Mouse (Mus musculus): ENCODE results near the gene Palm3. TPM values are rescaled to one million over a fixed set of nuclear protein-coding genes. Genes with fewer than 3 reads are reported as not detected.

The Palm3 gene
- polyA plus RNA-seq, 1 experiment: 2.7 TPM

DNA sequence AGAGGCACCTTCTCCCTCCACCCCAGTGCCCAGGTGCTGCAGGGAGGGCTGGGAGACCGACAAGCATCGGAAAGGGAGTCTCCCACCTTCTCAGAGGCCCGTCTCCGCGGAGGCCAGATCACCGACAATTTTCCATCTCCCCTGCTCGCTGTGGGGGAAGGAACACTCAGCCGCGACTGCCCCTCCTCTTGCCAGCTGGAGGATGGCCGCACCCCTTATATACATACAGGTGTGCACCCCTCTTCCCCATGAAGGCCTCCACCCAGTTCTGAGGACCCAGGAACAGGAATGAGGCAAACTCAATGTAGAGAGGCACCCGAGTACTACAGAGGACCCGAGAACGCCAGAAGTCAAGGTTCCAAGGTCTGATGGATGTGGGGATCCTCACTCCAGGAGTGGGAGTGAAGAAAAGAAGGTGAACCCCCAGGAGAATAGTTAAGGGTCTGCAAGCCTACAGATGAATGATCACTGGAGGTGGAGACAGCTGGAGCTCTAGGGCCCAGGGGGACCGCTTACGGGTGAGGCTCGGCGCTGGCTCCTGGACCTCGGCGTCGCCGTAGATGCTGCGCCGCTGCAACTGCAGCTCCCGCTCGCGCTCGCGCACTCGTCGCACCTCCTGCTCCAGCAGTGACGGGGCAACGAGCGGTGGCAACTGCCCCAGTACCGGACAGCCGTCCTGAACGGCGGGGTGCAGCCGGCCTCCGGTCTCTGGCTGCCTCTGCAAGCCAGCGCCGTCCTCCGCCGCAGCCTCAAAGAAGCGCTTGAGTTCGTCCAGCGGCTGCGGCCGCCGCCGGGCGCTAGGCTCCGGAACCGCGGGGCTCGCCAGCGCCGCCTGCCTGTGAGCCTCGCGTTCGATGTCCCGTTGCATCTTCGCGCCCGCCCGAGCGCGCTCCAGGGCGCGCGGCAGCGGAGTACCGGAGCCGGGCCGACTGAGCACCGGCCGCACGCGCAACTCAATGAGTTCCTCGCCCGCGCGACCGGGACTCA lies 10.4 kb upstream of the Palm3 start:
- Histone ChIP-seq H3K4me3 (replicated peaks; ENCODE audit: control insufficient read depth, low read depth, low read length) (peak overlapping the region; percentile 44), H3K27ac (ENCODE audit: control insufficient read depth, insufficient read depth, low read depth, low read length, poor library complexity) (no peak overlapping the region; the same call in 1 of the 2 replicates), H3K4me1 (ENCODE audit: control insufficient read depth, insufficient read depth, low read length) (no peaks in the 10 kb centered on the region)
- WGBS: 3% methylated on average over 83 of the region's 83 CpGs
- TF ChIP-seq CTCF (IDR thresholded peaks at IDR 0.05; ENCODE audit: control insufficient read depth, insufficient read depth, low read length) (peak; percentile 55; the same call in 1 of the 2 replicates), POLR2A (IDR thresholded peaks at IDR 0.05; ENCODE audit: borderline replicate concordance, control insufficient read depth, low read depth, low read length) (no peak)

DNA sequence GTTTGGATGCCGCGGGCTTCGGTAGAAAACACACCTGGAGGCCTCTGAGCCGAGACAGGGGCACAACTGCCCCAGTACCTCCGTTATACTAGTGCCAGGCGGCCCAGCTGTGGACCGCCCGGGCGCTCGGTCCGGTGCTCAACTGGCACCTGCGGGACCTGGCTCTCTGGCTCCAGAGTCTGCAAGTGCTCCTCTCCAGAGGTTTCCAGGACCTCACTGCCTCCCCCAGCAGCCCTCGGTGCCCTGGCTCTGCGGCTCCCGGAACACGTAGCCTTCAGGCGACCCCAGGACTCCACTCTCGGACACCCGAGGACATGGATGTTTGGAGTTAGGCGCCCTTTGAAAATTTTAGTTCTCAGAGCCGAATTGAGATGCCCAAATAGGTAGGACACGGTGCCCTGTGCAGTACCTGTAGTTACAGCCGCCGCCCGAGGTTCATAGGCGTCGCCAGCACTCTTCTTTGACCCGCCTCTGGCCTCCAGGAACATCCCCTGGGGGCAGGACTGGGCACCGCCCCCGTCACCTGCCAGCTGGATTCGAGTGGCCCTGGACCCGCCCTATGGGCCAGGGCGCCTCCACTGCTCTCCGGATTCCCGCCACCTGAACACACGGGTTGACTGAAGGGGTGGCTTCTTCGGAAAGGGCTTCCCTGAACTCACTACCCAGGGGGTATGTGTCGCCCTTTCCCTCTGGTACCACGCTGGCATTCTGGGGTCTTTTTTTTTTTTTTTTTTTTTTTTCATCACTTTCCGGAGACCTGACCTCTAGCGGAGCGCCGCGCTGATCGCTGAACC lies 9.4 kb upstream of the Palm3 start, which contains the start of gene 2210011C24Rik:
Gene 2210011C24Rik (minus strand): TSS at position 467 of the 794 bp plus-strand sequence.
- Histone ChIP-seq H3K4me1 (ENCODE audit: control insufficient read depth, insufficient read depth, low read length) (no peaks in the 10 kb centered on the region), H3K27ac (ENCODE audit: control insufficient read depth, insufficient read depth, low read depth, low read length, poor library complexity) (no peak within 1 kb of the TSS; the same call in 1 of the 2 replicates), H3K4me3 (replicated peaks; ENCODE audit: control insufficient read depth, low read depth, low read length) (peak within 1 kb of the TSS; percentile 44)
- no peak for TF ChIP-seq POLR2A (IDR thresholded peaks at IDR 0.05; ENCODE audit: borderline replicate concordance, control insufficient read depth, low read depth, low read length)
- no peak for TF ChIP-seq CTCF (IDR thresholded peaks at IDR 0.05; ENCODE audit: control insufficient read depth, insufficient read depth, low read length)
- 2% methylated on average over 45 of the region's 45 CpGs for WGBS

DNA sequence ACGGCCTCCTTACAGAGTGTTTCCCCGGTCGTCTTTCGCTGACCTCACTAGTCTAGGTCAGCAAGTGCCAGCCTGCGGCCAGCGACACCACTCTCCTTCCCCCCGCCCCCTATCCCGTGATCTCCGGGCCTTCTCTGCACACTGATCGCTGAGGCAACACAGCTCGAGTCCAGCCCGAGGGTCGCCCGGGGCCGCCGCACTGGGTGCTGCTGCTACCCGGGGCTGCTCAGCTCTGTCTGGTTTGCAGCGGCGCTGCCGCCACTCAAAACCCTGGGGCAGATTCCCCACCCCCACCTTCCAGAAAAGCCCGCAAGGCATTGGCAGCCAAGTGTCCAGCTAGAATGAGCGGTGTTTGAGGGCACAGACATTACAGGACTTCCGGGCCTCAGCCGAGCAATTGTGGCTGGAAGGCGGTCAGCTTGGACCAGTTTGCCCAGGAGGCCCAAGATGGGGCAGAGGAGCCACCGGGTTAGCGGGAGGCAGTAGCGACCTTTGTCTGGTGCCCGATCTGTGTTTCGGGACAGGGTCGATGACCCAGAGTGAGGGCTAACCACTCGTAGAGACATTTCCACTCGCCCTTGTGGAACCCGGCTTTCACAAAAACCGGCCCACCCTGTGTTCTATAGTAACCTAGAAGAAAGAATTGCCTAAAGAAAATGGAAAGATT lies 8.6 kb upstream of the Palm3 start:
- TF ChIP-seq POLR2A (IDR thresholded peaks at IDR 0.05; ENCODE audit: borderline replicate concordance, control insufficient read depth, low read depth, low read length): no peak
- no peak for TF ChIP-seq CTCF (IDR thresholded peaks at IDR 0.05; ENCODE audit: control insufficient read depth, insufficient read depth, low read length)
- Histone ChIP-seq H3K4me3 (replicated peaks; ENCODE audit: control insufficient read depth, low read depth, low read length) (no peak overlapping the region), H3K27ac (ENCODE audit: control insufficient read depth, insufficient read depth, low read depth, low read length, poor library complexity) (no peak overlapping the region), H3K4me1 (ENCODE audit: control insufficient read depth, insufficient read depth, low read length) (no peaks in the 10 kb centered on the region)
- WGBS: 24% methylated on average over 35 of the region's 35 CpGs

DNA sequence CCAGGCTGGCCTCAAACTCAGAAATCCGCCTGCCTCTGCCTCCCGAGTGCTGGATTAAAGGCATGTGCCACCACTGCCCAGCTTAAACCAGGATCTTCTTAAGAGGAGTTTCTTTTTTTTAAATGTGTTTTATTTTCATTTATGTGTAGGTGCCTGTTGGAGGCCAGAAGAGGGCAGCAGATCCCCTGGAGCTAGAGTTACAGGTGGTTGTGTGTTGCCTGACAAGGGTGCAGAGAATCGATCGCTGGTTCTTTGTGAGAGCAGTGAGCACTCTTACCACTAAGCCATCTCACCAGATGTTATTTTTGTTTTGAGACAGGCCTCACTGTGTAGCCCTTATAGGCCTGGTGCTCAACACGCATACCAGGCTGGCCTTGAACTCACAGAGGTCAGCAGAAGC lies 5.4 kb upstream of the Palm3 start:
- H3K4me1 ChIP-seq (ENCODE audit: control insufficient read depth, insufficient read depth, low read length): no peaks in the 10 kb centered on the region
- no peak overlapping the region for H3K27ac ChIP-seq (ENCODE audit: control insufficient read depth, insufficient read depth, low read depth, low read length, poor library complexity)
- 92% methylated on average over 5 of the region's 5 CpGs for WGBS
- TF ChIP-seq POLR2A (IDR thresholded peaks at IDR 0.05; ENCODE audit: borderline replicate concordance, control insufficient read depth, low read depth, low read length) (no peak), CTCF (IDR thresholded peaks at IDR 0.05; ENCODE audit: control insufficient read depth, insufficient read depth, low read length) (no peak)
- no peak overlapping the region for H3K4me3 ChIP-seq (replicated peaks; ENCODE audit: control insufficient read depth, low read depth, low read length)

DNA sequence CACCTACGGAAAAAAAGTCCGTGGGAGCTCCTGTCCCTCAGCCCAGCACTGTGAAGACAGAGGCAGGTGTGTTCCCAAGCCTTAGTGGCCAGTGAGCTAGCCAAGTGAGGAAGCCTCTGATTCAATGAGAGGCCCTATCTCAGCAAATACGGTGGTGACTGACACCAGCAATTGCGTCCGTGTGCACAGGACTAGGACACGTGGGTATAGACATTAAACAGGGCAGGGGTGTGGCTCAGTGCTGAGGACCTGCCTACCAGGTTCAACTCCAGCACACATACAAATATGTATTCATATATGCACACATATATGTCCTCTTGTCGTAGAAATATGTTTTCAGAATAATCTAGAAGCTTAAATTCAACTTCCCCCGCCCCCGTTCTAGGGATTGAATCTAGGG lies 1.5 kb upstream of the Palm3 start:
- 52% methylated on average over 9 of the region's 9 CpGs for WGBS
- no peak overlapping the region for H3K4me3 ChIP-seq (replicated peaks; ENCODE audit: control insufficient read depth, low read depth, low read length)
- no peaks in the 10 kb centered on the region for H3K4me1 ChIP-seq (ENCODE audit: control insufficient read depth, insufficient read depth, low read length)
- no peak overlapping the region for H3K27ac ChIP-seq (ENCODE audit: control insufficient read depth, insufficient read depth, low read depth, low read length, poor library complexity)
- TF ChIP-seq POLR2A (IDR thresholded peaks at IDR 0.05; ENCODE audit: borderline replicate concordance, control insufficient read depth, low read depth, low read length) (no peak), CTCF (IDR thresholded peaks at IDR 0.05; ENCODE audit: control insufficient read depth, insufficient read depth, low read length) (no peak)

DNA sequence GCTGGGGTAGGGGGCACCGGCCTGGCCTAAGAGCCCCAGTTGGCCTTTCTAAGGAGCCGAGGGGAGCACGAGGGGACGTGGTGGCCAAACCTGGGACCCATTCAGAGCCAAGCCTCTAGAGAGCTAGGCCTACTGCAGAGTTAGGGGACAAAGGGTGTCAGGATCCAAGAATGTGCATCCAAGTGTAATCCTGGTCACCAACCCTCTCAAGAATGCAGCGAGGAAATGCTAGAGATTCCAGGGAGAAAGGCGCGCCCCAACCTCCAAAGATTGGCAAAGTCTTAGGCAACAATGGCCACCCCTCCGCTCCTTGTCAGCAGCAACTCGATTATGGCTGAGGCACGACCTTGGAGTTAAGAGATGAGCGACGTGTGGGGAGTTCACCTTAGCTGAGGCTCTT lies 298 bp downstream of the Palm3 start:
- WGBS: 70% methylated on average over 12 of the region's 12 CpGs
- H3K4me3 ChIP-seq (replicated peaks; ENCODE audit: control insufficient read depth, low read depth, low read length): no peak overlapping the region
- no peak for TF ChIP-seq CTCF (IDR thresholded peaks at IDR 0.05; ENCODE audit: control insufficient read depth, insufficient read depth, low read length)
- TF ChIP-seq POLR2A (IDR thresholded peaks at IDR 0.05; ENCODE audit: borderline replicate concordance, control insufficient read depth, low read depth, low read length): no peak
- H3K4me1 ChIP-seq (ENCODE audit: control insufficient read depth, insufficient read depth, low read length): no peaks in the 10 kb centered on the region
- H3K27ac ChIP-seq (ENCODE audit: control insufficient read depth, insufficient read depth, low read depth, low read length, poor library complexity): no peak overlapping the region

DNA sequence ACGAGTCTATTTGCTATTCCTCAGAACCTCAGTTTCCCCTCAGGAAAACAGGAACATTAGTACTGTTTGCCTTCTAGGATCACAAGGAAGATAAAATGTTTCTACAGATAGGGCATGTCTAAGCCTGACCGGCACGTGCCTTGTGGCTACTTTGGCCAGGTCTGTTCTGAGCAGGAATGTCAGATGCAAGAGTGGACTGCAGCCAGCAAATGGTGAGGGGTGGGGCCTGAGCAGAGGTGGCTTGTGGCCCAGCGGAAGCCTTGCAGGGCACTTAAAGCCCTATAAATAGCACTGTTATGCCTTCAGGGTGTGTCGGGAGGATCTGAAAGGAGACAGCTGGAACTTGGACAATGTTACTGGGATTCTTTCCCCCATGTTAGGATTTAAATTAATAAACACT lies 1.8 kb downstream of the Palm3 start:
- H3K4me1 ChIP-seq (ENCODE audit: control insufficient read depth, insufficient read depth, low read length): no peaks in the 10 kb centered on the region
- TF ChIP-seq CTCF (IDR thresholded peaks at IDR 0.05; ENCODE audit: control insufficient read depth, insufficient read depth, low read length) (no peak), POLR2A (IDR thresholded peaks at IDR 0.05; ENCODE audit: borderline replicate concordance, control insufficient read depth, low read depth, low read length) (no peak)
- no peak overlapping the region for H3K27ac ChIP-seq (ENCODE audit: control insufficient read depth, insufficient read depth, low read depth, low read length, poor library complexity)
- H3K4me3 ChIP-seq (replicated peaks; ENCODE audit: control insufficient read depth, low read depth, low read length): no peak overlapping the region
- 15% methylated on average over 5 of the region's 5 CpGs for WGBS

All from bone marrow, adult 2 months (tissue).